Mouse (Mus musculus) heart, embryonic 16.5 days (tissue): ENCODE results near the gene Tulp1. TPM values are rescaled to one million over a fixed set of nuclear protein-coding genes. Genes with fewer than 3 reads are reported as not detected.
A peak's percentile ranks its signal among the peaks of the same experiment; 100 is the strongest.
"Not testable (repeated sequence)": the region's sequence is repeated elsewhere in the genome, so short reads cannot be mapped to it uniquely, and the experiment has no call there.

ENCODE experiments used
- ATAC-seq: fragments of 200-750 bp; cut with Nextera tagmentation; replicated peaks from 2 replicates; pipeline ENCODE4 v1.8.0; 2017; ENCODE audit warnings: moderate number of reproducible peaks; ENCODE audit not compliant: insufficient read depth, low FRiP score; ENCODE audit errors: extremely low read depth
- H3K27ac ChIP-seq: fragments of 300-500 bp; sonication (generic); 2 replicates; pipeline ENCODE4 v1.5.1; 2014; ENCODE audit warnings: mild to moderate bottlenecking, low read length, control low read depth, moderate library complexity
- H3K27me3 ChIP-seq: fragments of 300-500 bp; sonication (generic); 2 replicates; pipeline ENCODE4 v1.6.1; 2014; ENCODE audit warnings: low read length, mixed read lengths; ENCODE audit not compliant: control insufficient read depth, insufficient read depth
- H3K36me3 ChIP-seq: fragments of 300-500 bp; sonication (generic); 2 replicates; pipeline ENCODE4 v1.6.1; 2014; ENCODE audit not compliant: control insufficient read depth, insufficient read depth
- H3K4me1 ChIP-seq: fragments of 300-500 bp; sonication (generic); 2 replicates; pipeline ENCODE4 v1.6.1; 2014; ENCODE audit warnings: low read length, mixed read lengths; ENCODE audit not compliant: control insufficient read depth, insufficient read depth
- H3K4me2 ChIP-seq: fragments of 300-500 bp; sonication (generic); 2 replicates; pipeline ENCODE4 v1.6.1; 2014; ENCODE audit warnings: low read depth, mild to moderate bottlenecking, control low read depth, low read length
- H3K4me3 ChIP-seq: fragments of 300-500 bp; sonication (generic); 2 replicates; pipeline ENCODE4 v1.5.1; 2014; ENCODE audit warnings: mild to moderate bottlenecking, control low read depth, low read length
- H3K9ac ChIP-seq: fragments of 300-500 bp; sonication (generic); 2 replicates; pipeline ENCODE4 v1.6.1; 2014; ENCODE audit warnings: low read length, control low read depth
- H3K9me3 ChIP-seq: fragments of 300-500 bp; sonication (generic); replicated peaks from 2 replicates; pipeline ENCODE4 v1.6.1; 2016; ENCODE audit warnings: low read length; ENCODE audit not compliant: control insufficient read depth
- WGBS: fragments of 180-500 bp; shearing (Covaris S2); extraction: QIAGEN DNeasy Blood & Tissue Kit; methylation state at CpG from one replicate; pipeline ENCODE4 v1.1.7; 2014; 5-methylcytosine and 5-hydroxymethylcytosine counted together
- polyA plus RNA-seq: library from polyadenylated mRNA; unstranded; fragments of >200 nt; fragmentation: Nextera tagmentation; extraction: Ambion mirVana; gene quantifications from 2 replicates; pipeline ENCODE4 v1.2.1, GENCODE M21; 2015

Tulp1 gene
- polyA plus RNA-seq, 1 experiment from 2014 or later = 2.1 TPM

DNA sequence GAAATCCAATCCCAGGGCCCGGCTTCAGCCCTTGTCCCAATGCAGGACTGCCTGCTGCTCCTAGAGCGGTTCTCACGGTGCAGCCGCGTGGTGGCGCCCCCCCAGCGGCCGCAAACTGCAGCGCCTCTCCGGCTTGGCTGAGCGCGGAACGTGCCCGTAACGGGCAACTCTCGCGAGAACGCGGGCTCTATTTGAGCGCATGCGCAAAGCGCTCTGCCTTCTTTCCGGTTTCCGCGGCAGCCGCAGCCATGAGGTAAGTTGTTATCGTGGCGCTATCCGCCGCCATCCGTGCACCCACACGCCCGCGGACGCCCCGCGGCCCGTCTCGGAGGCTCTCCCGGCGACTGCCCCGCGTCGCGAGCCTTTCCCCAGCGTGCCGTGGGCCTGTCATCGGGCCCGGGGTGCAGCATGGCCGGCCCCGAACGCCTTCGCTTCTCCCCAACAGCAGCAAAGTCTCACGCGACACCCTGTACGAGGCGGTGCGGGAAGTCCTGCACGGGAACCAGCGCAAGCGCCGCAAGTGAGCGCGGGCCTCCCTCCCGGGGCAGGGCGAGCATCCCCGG is 36.6 kb downstream of the Tulp1 start, which contains the start of gene Rpl10a:
Rpl10a (plus strand) TSS at position 106 of the 563 bp plus-strand sequence.
- Histone ChIP-seq H3K9me3 (peaks cover 3% of the 10 kb centered on the region; the same call in 1 of the 2 replicates), H3K36me3 (peaks cover 29% of the 10 kb centered on the region), H3K4me1 (peaks cover 20% of the 10 kb centered on the region), H3K27me3 (no peaks in the 10 kb centered on the region), H3K9ac (peak within 1 kb of the TSS; percentile 93), H3K4me2 (peak within 1 kb of the TSS; percentile 82), H3K27ac (peak within 1 kb of the TSS; percentile 93), H3K4me3 (peak within 1 kb of the TSS; percentile 79)
- ATAC-seq = peak; percentile 86
- WGBS = under 1% methylated on average over 67 of the region's 67 CpGs

DNA sequence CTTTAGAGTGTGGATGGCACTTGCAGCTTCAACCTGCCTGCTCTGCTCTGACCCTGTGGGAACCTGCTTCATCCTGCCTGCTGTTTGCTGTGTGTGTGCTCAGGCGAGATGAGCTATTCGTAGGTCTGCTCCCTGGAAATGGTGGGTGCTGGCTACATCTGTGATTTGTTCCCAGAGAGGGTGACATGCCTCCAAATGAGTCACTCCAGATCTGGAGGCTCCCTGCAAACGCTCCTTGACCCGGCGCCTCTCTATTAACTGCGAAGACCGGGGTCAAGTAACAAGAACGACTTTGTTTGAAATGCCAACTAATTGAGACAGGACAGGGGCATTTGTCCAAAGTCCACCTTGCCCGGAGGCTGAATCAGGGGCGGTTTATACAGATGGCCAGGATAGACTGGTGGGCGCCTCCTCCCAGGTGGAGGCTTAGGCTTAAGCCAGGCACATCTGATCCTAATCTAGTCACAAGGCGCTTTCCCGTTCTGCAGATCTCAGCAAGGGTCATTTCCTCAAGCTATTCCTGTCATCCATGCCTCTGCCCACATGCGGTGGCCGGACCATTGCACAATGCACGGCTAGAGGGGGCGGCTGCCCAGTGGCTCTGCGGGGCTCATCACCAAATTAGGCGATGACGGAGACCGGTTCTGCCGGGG is 37.2 kb downstream of the Tulp1 start:
- Histone ChIP-seq H3K9ac (peak overlapping the region; percentile 82), H3K36me3 (peaks cover 29% of the 10 kb centered on the region), H3K4me1 (peaks cover 16% of the 10 kb centered on the region), H3K4me2 (peak overlapping the region; percentile 82), H3K27me3 (no peaks in the 10 kb centered on the region), H3K9me3 (peaks cover 3% of the 10 kb centered on the region; the same call in 1 of the 2 replicates), H3K27ac (peak overlapping the region; percentile 93), H3K4me3 (peak overlapping the region; percentile 79)
- peak; percentile 25 for ATAC-seq
- 12% methylated on average over 22 of the region's 22 CpGs for WGBS

GRCm38 (mm10) chr17:28326951-28327350 is 38.1 kb downstream of the Tulp1 start:
- 77% methylated on average over 3 of the region's 3 CpGs for WGBS
- H3K36me3 ChIP-seq = peaks cover 29% of the 10 kb centered on the region

GRCm38 (mm10) chr17:28325751-28326150 is 39.3 kb downstream of the Tulp1 start:
- 86% methylated on average over 8 of the region's 8 CpGs for WGBS
- no peak for ATAC-seq
- H3K27ac ChIP-seq = no peak overlapping the region
- no peaks in the 10 kb centered on the region for H3K27me3 ChIP-seq
- H3K9ac ChIP-seq = no peak overlapping the region
- H3K4me3 ChIP-seq = no peak overlapping the region
- peaks cover 15% of the 10 kb centered on the region for H3K4me1 ChIP-seq
- peaks cover 3% of the 10 kb centered on the region; the same call in 1 of the 2 replicates for H3K9me3 ChIP-seq
- H3K4me2 ChIP-seq = no peak overlapping the region
- peaks cover 24% of the 10 kb centered on the region for H3K36me3 ChIP-seq

More at GRCm38 (mm10) chr17:28326951-28327350, 38.1 kb downstream of the Tulp1 start:
- H3K27ac ChIP-seq = no peak overlapping the region
- H3K9me3 ChIP-seq = peaks cover 3% of the 10 kb centered on the region; the same call in 1 of the 2 replicates
- H3K4me3 ChIP-seq = no peak overlapping the region
- ATAC-seq = no peak
- H3K4me2 ChIP-seq = no peak overlapping the region
- H3K4me1 ChIP-seq = peaks cover 15% of the 10 kb centered on the region
- H3K9ac ChIP-seq = no peak overlapping the region
- H3K27me3 ChIP-seq = no peaks in the 10 kb centered on the region

DNA sequence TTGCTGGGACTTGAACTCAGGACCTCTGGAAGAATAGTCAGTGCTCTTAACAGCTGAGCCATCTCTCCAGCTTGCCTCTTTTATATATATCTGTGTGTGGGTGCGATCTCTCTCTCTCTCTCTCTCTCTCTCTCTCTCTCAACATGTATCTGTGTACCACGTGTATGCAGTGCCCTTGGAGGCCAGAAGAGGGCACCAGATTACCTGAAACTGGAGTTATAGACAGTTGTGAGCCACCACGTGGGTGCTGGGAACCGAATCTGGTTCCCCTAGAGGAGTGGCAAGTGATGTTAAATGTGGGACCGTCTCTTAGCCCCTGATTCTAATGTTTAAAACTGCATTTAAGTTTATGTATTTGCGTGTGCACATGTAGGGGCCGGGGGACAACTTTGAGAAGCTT is 40.6 kb downstream of the Tulp1 start:
- peaks cover 17% of the 10 kb centered on the region for H3K36me3 ChIP-seq

GRCm38 (mm10) chr17:28323786-28324185 is 41.2 kb downstream of the Tulp1 start:
- Histone ChIP-seq H3K9ac (no peak overlapping the region), H3K4me1 (peaks cover 5% of the 10 kb centered on the region; the same call in 1 of the 2 replicates), H3K4me2 (no peak overlapping the region), H3K4me3 (no peak overlapping the region), H3K27me3 (no peaks in the 10 kb centered on the region), H3K36me3 (peaks cover 19% of the 10 kb centered on the region), H3K9me3 (peaks cover 3% of the 10 kb centered on the region; the same call in 1 of the 2 replicates), H3K27ac (no peak overlapping the region)
- no peak for ATAC-seq
- 82% methylated on average over 8 of the region's 8 CpGs for WGBS

More for the DNA sequence above, 40.6 kb downstream of the Tulp1 start:
- H3K27me3 ChIP-seq, H3K9me3 ChIP-seq, H3K4me3 ChIP-seq, ATAC-seq, H3K4me1 ChIP-seq, H3K9ac ChIP-seq, H3K27ac ChIP-seq, H3K4me2 ChIP-seq: not testable (repeated sequence)
- WGBS = 91% methylated on average over 7 of the region's 7 CpGs

GRCm38 (mm10) chr17:28321700-28322099 is 43.3 kb downstream of the Tulp1 start:
- no peak for ATAC-seq
- Histone ChIP-seq H3K4me1 (no peaks in the 10 kb centered on the region), H3K27ac (no peak overlapping the region), H3K9ac (no peak overlapping the region), H3K4me2 (no peak overlapping the region), H3K9me3 (peaks cover 3% of the 10 kb centered on the region; the same call in 1 of the 2 replicates), H3K27me3 (no peaks in the 10 kb centered on the region), H3K36me3 (peaks cover 34% of the 10 kb centered on the region), H3K4me3 (no peak overlapping the region)
- WGBS = 87% methylated on average over 4 of the region's 4 CpGs

DNA sequence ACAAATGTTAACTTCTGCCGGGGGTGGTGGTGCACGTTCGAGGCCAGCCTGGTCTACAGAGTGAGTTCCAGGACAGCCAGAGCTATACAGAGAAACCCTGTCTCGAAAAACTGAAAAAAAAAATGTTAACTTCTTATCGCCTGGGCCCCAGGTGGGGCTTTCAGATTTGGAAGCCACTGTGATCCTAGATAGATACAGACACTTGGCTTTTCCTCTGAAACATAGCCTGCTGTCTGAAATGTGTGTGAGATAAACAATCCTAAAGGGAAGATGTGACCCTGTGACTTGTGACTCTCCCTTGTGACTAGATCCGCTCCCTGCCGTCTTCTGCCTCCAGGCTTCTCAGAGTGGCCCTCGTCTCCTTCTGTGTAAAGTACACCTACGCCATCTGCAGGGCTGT is 47.3 kb downstream of the Tulp1 start:
- ATAC-seq = no peak
- peaks cover 30% of the 10 kb centered on the region for H3K36me3 ChIP-seq
- 88% methylated on average over 9 of the region's 9 CpGs for WGBS

GRCm38 (mm10) chr17:28317091-28317490 is 47.9 kb downstream of the Tulp1 start:
- Histone ChIP-seq H3K4me2 (no peak overlapping the region), H3K36me3 (peaks cover 30% of the 10 kb centered on the region), H3K9ac (no peak overlapping the region), H3K4me3 (no peak overlapping the region), H3K27me3 (no peaks in the 10 kb centered on the region), H3K4me1 (peaks cover 6% of the 10 kb centered on the region), H3K27ac (no peak overlapping the region), H3K9me3 (no peaks in the 10 kb centered on the region)
- no peak for ATAC-seq
- 79% methylated on average over 8 of the region's 8 CpGs for WGBS

More for the DNA sequence above, 47.3 kb downstream of the Tulp1 start:
- Histone ChIP-seq H3K9me3 (no peaks in the 10 kb centered on the region), H3K27ac (no peak overlapping the region), H3K27me3 (no peaks in the 10 kb centered on the region), H3K4me3 (no peak overlapping the region), H3K9ac (no peak overlapping the region), H3K4me2 (no peak overlapping the region), H3K4me1 (peaks cover 6% of the 10 kb centered on the region)
